Mouse (Mus musculus) stomach, embryonic 16.5 days (tissue): ENCODE data around the gene Mast4. TPM values are rescaled to one million over a fixed set of nuclear protein-coding genes. Genes with fewer than 3 reads are reported as not detected.

ENCODE experiments used
- ATAC-seq: fragments of 200-750 bp; cut with Nextera tagmentation; 2 replicates; pipeline ENCODE4 v1.8.0; 2017; ENCODE audit warnings: moderate number of reproducible peaks, moderate TSS enrichment; ENCODE audit not compliant: insufficient read depth, low FRiP score
- H3K27ac ChIP-seq: fragments of 300-500 bp; sonication (generic); 2 replicates; pipeline ENCODE4 v1.5.1; 2014; ENCODE audit warnings: low read length
- H3K27me3 ChIP-seq: fragments of 300-500 bp; sonication (generic); 2 replicates; pipeline ENCODE4 v1.6.1; 2014; ENCODE audit warnings: low read length, control low read depth, mixed read lengths; ENCODE audit not compliant: control insufficient read depth, insufficient read depth
- H3K36me3 ChIP-seq: fragments of 300-500 bp; sonication (generic); 2 replicates; pipeline ENCODE4 v1.6.1; 2014; ENCODE audit warnings: low read length; ENCODE audit not compliant: control insufficient read depth, insufficient read depth
- H3K4me1 ChIP-seq: fragments of 300-500 bp; sonication (generic); 2 replicates; pipeline ENCODE4 v1.6.1; 2014; ENCODE audit warnings: low read length, control low read depth, mixed read lengths; ENCODE audit not compliant: control insufficient read depth, insufficient read depth
- H3K4me2 ChIP-seq: fragments of 300-500 bp; sonication (generic); 2 replicates; pipeline ENCODE4 v1.6.1; 2014; ENCODE audit warnings: low read depth, low read length, mixed read lengths
- H3K4me3 ChIP-seq: fragments of 300-500 bp; sonication (generic); replicated peaks from 2 replicates; pipeline ENCODE4 v1.5.1; 2014; ENCODE audit warnings: mild to moderate bottlenecking, low read length
- H3K9ac ChIP-seq: fragments of 300-500 bp; sonication (generic); 2 replicates; pipeline ENCODE4 v1.6.1; 2014; ENCODE audit warnings: low read length
- H3K9me3 ChIP-seq: fragments of 300-500 bp; sonication (generic); replicated peaks from 2 replicates; pipeline ENCODE4 v1.6.1; 2016; ENCODE audit warnings: low read length, control low read depth; ENCODE audit not compliant: control insufficient read depth
- WGBS: fragments of 180-500 bp; shearing (Covaris S2); extraction: QIAGEN DNeasy Blood & Tissue Kit; methylation state at CpG from one replicate; pipeline ENCODE4 v1.1.7; 2014; 5-methylcytosine and 5-hydroxymethylcytosine counted together
- polyA plus RNA-seq: library from polyadenylated mRNA; unstranded; fragments of >200 nt; fragmentation: Nextera tagmentation; extraction: Ambion mirVana; gene quantifications from 2 replicates; pipeline ENCODE4 v1.2.1, GENCODE M21; 2015

Gene Mast4
- polyA plus RNA-seq, 1 experiment from 2014 or later: 31.0 TPM

DNA sequence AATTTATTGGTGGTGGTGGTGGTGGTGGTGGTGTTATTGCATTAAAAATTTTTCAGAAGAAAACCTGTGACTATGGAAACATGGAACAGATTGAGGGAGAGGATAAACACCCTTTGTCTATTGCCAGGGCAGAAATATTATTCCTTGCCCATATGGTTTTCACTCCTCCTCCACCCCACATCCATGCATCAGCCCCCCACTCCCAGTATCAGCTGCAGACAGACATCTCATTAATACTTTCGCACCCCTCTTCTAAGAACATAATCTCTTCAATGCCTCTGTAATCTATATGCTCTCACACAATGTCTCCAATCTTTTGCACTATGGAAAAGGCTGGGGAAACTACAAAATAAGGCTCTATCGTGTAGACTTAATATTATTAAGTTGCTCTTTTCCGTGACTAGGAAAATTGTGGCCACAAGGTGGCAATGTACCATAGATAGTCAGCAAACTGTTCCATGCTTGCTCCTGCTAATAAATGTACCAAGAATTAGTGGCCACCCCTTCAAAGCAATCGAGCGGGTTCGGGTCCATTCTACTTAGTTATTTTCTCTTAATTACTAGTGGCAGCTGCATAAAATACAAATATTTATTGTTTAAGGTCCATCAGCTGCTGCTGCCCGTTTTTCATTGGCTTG is 160.6 kb downstream of the Mast4 start:
- no peaks in the 10 kb centered on the region for H3K36me3 ChIP-seq
- H3K4me2 ChIP-seq: peak overlapping the region; percentile 28; the same call in 1 of the 2 replicates
- H3K27me3 ChIP-seq: no peaks in the 10 kb centered on the region
- no peaks in the 10 kb centered on the region for H3K4me1 ChIP-seq
- 22% methylated on average over 7 of the region's 7 CpGs for WGBS
- no peaks in the 10 kb centered on the region for H3K9me3 ChIP-seq
- no peak for ATAC-seq
- H3K27ac ChIP-seq: no peak overlapping the region
- H3K9ac ChIP-seq: no peak overlapping the region
- H3K4me3 ChIP-seq: no peak overlapping the region

DNA sequence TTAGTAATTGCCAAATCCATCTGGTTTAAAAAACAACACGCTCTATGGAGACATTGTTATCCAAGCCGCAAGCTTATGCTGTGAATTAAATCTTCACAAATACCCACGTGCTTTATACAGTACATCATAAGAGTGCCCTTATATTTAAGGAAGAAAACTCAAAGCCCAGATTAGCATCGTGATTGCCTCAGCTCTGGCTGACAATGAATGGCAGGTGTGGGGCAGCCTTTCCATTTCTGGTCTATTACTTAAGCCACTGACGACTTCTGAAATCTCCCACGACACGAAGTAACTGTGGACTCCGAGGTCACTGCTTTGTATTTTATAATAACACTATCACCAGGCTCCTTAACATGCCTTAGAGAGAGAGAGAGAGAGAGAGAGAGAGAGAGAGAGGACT is 182.4 kb downstream of the Mast4 start:
- no peak overlapping the region for H3K4me3 ChIP-seq
- 80% methylated on average over 8 of the region's 8 CpGs for WGBS
- no peak for ATAC-seq
- H3K4me1 ChIP-seq: no peaks in the 10 kb centered on the region
- no peaks in the 10 kb centered on the region for H3K27me3 ChIP-seq
- H3K9me3 ChIP-seq: no peaks in the 10 kb centered on the region
- no peak overlapping the region for H3K27ac ChIP-seq
- no peak overlapping the region for H3K9ac ChIP-seq
- no peaks in the 10 kb centered on the region for H3K36me3 ChIP-seq
- no peak overlapping the region for H3K4me2 ChIP-seq

DNA sequence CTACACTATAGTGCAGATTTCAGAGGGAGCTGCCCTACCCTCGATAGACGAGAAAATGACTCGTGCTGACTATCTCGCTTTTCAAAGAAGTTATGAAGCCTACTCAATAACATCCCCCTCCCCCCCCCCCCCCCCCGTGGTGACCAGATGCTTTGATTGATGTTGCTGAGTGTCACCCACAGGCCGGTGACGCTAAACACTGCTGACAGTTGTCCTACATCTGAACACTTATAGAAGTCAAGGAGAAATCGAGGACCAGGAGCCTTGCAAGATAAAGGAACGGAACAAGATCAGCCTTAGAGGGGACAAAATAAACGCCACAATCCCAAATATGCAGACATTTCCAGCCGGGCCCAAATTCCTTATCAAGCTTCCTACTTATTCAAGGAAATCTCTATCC is 183.1 kb downstream of the Mast4 start:
- no peak for ATAC-seq
- Histone ChIP-seq H3K27me3 (no peaks in the 10 kb centered on the region), H3K4me3 (no peak overlapping the region), H3K4me2 (no peak overlapping the region), H3K9me3 (no peaks in the 10 kb centered on the region), H3K4me1 (no peaks in the 10 kb centered on the region), H3K36me3 (no peaks in the 10 kb centered on the region), H3K9ac (no peak overlapping the region), H3K27ac (no peak overlapping the region)
- WGBS: 51% methylated on average over 11 of the region's 11 CpGs

DNA sequence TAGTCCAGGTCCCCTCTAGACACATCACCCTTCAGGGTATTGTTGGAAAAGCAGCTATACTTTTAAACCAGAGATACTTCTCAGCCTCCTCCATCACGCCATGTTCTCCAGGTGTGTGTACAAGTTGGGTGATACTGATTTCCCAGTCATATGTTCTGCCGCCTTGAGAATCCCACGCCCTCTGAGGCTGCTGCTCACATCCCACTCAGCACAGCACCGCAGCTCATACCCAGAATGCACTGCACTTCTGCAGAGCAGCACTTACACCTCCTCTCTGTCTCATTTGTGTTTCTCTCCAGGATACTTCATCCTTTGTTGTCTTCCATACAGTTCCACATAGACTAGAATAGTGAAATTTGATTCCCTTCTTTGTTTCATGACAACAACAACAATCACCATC is 183.6 kb downstream of the Mast4 start:
- Histone ChIP-seq H3K4me3 (no peak overlapping the region), H3K27ac (no peak overlapping the region), H3K4me2 (no peak overlapping the region), H3K4me1 (no peaks in the 10 kb centered on the region), H3K27me3 (no peaks in the 10 kb centered on the region), H3K9me3 (no peaks in the 10 kb centered on the region), H3K9ac (no peak overlapping the region), H3K36me3 (no peaks in the 10 kb centered on the region)
- no peak for ATAC-seq
- WGBS: 91% methylated on average over 4 of the region's 4 CpGs

DNA sequence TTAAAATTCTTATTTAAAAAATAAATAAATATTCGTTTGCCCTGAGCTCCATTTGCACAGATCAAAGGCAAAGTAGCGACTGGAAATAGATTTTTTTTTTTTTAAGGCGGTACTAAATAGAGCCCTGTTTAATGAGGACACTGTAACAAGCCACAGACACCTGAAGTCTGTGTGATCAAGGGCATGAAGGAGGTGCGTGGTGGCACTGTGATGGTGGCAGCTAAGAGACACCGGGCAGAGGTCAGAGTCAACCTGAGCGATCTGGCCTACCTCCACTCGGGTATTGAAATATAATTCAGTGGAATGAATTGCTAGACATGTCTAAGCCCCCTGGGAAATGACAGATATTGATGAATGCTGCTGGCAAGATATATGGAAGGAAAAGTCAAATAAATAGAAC is 184.9 kb downstream of the Mast4 start:
- no peak overlapping the region for H3K4me3 ChIP-seq
- no peak overlapping the region for H3K9ac ChIP-seq
- no peaks in the 10 kb centered on the region for H3K4me1 ChIP-seq
- H3K4me2 ChIP-seq: no peak overlapping the region
- ATAC-seq: no peak
- no peaks in the 10 kb centered on the region for H3K9me3 ChIP-seq
- no peaks in the 10 kb centered on the region for H3K27me3 ChIP-seq
- H3K36me3 ChIP-seq: no peaks in the 10 kb centered on the region
- 64% methylated on average over 7 of the region's 7 CpGs for WGBS
- H3K27ac ChIP-seq: no peak overlapping the region

DNA sequence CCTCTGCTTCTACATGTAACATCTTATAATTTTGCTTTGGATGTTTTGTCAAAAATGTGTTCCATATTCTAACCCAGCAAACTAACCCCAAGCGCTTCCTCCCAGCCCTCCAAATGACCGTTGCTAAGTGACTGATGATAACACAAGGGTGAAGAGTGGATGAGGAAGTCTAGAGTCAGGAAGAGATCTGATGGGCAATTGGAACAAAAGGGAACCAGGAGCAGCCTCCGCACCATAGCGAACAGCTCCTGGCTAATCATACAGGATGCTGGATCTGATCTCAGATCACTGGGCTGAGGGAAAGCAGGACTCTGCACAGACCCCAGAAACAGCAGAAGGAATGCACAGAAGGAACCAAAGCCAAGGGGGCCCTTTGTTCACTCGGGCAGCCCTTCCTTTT is 190.0 kb downstream of the Mast4 start:
- Histone ChIP-seq H3K9ac (no peak overlapping the region), H3K4me3 (no peak overlapping the region), H3K9me3 (no peaks in the 10 kb centered on the region), H3K36me3 (no peaks in the 10 kb centered on the region), H3K27me3 (no peaks in the 10 kb centered on the region), H3K4me1 (no peaks in the 10 kb centered on the region), H3K4me2 (no peak overlapping the region), H3K27ac (no peak overlapping the region)
- 70% methylated on average over 5 of the region's 5 CpGs for WGBS
- no peak for ATAC-seq

DNA sequence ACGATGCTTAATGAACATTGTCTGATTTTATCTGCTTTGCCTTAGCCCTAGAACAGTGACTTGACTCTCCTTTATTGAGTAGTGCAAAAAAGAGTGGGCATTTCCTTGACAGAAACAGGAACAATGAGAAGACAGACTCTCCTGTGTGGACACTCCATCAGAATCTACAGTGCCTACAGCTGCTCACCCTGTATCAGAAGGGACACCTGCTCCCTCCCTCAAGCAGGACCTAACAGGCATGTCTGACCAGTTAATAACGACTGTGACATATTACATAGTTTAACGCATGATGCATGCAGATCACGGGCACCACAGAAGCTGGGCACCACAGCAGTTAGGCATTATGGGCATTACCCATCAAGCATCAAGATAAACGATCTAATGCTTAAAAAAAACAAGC is 193.0 kb downstream of the Mast4 start:
- Histone ChIP-seq H3K9ac (no peak overlapping the region), H3K9me3 (no peaks in the 10 kb centered on the region), H3K4me2 (no peak overlapping the region), H3K36me3 (no peaks in the 10 kb centered on the region), H3K4me3 (no peak overlapping the region), H3K27me3 (no peaks in the 10 kb centered on the region), H3K27ac (no peak overlapping the region), H3K4me1 (no peaks in the 10 kb centered on the region)
- 82% methylated on average over 5 of the region's 5 CpGs for WGBS
- no peak for ATAC-seq

DNA sequence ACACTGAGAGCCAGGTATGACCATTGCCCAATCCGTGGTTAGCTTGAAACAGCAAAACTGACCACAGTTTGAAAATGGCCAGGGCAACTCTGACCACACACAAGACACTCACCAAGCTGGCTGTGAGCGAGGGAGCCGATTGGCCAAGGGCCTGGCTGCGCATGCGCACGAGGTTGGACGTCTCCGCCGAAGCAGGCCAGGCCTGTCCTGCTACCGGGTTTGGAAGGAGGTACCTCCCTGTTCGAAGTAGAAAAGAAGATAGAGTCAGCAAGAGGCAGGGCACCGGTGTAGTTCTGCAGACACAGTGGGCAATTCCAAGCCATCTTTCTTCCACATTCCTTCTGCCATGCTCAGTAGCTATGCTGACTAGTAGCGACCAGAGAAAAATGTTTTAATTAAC is 194.2 kb downstream of the Mast4 start:
- no peak overlapping the region for H3K27ac ChIP-seq
- no peak overlapping the region for H3K4me2 ChIP-seq
- 91% methylated on average over 13 of the region's 13 CpGs for WGBS
- H3K4me3 ChIP-seq: no peak overlapping the region
- no peaks in the 10 kb centered on the region for H3K9me3 ChIP-seq
- H3K9ac ChIP-seq: no peak overlapping the region
- H3K4me1 ChIP-seq: no peaks in the 10 kb centered on the region
- H3K27me3 ChIP-seq: no peaks in the 10 kb centered on the region
- no peaks in the 10 kb centered on the region for H3K36me3 ChIP-seq
- no peak for ATAC-seq

DNA sequence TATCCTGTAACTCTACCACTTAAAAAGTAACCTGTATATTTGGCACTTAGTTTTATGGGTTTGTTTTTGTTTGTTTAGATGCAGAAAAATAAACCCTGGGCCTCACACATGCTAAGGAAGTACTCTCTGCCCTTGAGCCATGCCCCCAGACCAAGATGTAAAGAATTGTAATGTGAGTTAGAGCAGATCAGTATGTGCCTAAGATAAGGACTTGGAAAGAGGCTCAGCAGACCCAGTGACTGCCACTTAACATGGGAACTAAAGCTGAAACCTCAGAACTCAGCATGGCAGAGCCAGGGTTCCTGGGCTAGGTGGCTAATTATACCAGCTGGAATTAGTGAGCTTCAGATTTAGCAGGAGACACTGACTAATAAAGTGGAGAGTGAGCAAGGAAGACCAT is 196.0 kb downstream of the Mast4 start:
- no peaks in the 10 kb centered on the region for H3K9me3 ChIP-seq
- no peak overlapping the region for H3K27ac ChIP-seq
- H3K4me1 ChIP-seq: no peaks in the 10 kb centered on the region
- H3K27me3 ChIP-seq: no peaks in the 10 kb centered on the region
- no peak overlapping the region for H3K4me3 ChIP-seq
- ATAC-seq: no peak
- H3K4me2 ChIP-seq: no peak overlapping the region
- no peaks in the 10 kb centered on the region for H3K36me3 ChIP-seq
- no peak overlapping the region for H3K9ac ChIP-seq
